Mouse (Mus musculus): Measurements from ENCODE around the gene Il22ra1.

Gene Il22ra1

GRCm38 (mm10) chr4:135772671-135773070 lies 44.7 kb downstream of the Il22ra1 start:
- no peak for DNase-seq

DNA sequence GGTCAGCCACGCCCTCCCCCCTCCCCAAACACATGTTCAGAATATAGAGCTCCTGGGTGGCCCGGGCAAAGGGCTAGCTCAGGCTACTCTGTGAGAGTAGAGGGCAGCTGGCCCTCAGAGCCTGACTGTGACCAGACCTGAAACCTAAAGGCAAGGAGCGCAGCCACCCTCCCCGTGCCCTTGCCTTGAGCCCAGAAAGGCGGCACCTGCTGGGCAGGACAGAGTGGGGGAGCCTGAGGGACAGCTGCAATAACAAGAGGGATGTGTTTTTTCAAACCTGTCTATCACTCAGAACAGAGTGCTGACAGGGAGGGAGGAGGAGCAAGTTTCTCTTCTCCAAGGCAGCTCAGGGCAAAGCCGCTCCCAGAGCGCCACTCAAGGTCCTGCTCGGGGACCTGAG lies 46.5 kb downstream of the Il22ra1 start:
- no peak for DNase-seq

DNA sequence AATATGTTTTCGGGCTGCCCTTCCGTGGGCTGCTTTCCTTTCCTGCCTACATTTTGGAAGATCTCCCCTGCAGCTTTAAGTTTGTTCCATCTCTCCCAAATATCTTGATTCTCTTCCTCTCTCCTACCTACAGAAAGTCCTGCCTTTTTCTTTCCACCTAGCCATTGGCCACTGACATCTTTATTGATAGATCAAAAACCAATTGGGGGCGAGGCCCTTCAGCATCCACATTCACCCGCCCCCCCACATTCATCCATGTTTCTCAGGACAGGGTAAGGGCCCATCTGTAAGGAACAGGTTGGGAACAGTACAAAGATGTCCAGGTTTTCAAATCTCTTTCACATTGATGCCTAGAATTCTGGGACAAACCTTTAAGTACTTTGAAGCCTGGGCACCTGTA lies 48.9 kb downstream of the Il22ra1 start:
- DNase-seq = no peak

DNA sequence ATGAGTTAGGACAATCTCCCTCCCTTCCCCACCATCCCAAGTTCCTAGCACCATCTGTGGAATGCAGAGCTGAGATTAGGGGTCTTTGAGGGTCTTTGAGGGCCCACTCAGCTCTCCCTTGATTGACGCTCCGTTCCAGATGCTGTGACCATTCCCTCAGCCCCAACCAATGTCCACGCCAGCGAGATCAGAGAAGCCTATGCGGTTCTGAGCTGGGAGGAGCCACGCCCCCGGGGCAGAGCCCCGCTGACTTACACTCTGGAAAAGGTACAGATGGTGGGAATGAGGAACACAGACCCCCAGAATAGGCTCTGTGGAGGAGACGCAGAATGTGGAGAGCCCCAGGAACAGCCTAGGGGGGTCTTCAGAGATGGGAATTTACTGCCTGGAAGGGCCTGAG lies 51.7 kb downstream of the Il22ra1 start:
- DNase-seq = no peak

GRCm38 (mm10) chr4:135780255-135780654 lies 52.3 kb downstream of the Il22ra1 start:
- DNase-seq = no peak

GRCm38 (mm10) chr4:135781304-135781703 lies 53.3 kb downstream of the Il22ra1 start:
- DNase-seq = no peak

- DNase-seq = no peak
Measured at GRCm38 (mm10) chr4:135786581-135786980, 58.6 kb downstream of the Il22ra1 start.

GRCm38 (mm10) chr4:135787271-135787670 lies 59.3 kb downstream of the Il22ra1 start:
- DNase-seq = no peak

DNA sequence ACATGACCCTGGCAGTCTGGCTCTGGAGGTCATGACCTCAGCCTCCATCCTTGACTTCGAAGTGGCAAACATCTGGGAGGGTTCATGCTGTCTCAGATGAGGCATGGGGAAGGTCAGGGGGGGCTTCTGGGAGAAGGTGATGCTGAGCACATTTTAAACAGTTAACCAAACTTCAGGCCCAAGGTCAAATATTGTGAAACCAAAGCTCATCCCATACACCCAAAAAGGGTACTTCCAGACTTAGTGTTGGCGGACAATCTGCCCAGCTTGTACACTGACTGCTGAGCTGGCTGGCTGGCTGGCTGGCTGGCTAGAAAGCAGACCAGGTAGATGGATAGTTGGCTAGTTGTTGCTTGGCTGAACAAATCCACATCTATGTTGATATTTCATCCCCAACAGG lies 61.2 kb downstream of the Il22ra1 start:
- no peak for DNase-seq

DNA sequence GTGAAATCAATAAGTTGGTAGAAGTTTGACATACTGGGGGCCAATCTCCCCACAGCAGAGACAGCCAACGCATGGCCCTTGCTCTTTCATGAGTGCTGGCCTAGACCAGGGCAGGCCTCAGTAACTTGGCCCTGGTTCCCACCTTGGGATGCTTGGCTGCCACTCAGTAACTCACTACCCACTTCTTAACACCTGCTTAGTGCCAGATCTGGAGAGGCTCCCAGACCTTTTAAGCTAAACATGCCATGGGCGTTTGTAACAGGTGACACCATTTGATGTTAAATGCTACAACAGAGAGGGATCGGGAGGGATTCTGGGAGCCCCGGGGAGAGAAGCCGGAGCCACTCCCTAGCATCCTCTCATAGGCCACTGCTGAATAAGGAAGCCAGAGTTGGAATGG lies 64.8 kb downstream of the Il22ra1 start:
- DNase-seq = peak; percentile 10

- DNase-seq = no peak
Measured at GRCm38 (mm10) chr4:135797931-135798330, 70.0 kb downstream of the Il22ra1 start.

DNA sequence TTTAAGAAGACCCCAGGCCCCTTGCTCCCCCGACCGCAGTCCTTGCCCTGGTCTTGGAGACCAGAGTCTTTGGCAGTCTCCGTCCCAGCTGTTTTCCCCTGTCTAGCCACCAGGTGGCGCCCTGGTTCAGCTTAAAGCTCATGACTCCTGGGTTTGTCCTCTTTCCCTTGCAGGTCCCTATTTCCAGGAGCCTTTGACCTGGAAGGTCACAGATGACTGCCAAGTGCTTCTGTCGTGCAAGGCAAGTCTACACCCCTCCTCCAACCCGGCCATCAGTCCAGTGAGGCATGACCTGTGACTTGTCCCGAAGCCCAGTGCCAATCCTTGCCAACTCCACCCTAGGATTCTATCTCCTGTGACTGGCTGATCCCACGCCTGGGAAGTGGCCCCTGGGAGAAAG lies 73.6 kb downstream of the Il22ra1 start:
- peak; percentile 88 for DNase-seq

Data from cerebellum, adult 9-10 months (tissue).